Mouse (Mus musculus): ENCODE results near the gene Mgat5b. TPM values are rescaled to one million over a fixed set of nuclear protein-coding genes. Genes with fewer than 3 reads are reported as not detected.
A peak's percentile ranks its signal among the peaks of the same experiment; 100 is the strongest.

Mgat5b gene
- polyA plus RNA-seq, 1 experiment from 2014 or later: 0.35 TPM

DNA sequence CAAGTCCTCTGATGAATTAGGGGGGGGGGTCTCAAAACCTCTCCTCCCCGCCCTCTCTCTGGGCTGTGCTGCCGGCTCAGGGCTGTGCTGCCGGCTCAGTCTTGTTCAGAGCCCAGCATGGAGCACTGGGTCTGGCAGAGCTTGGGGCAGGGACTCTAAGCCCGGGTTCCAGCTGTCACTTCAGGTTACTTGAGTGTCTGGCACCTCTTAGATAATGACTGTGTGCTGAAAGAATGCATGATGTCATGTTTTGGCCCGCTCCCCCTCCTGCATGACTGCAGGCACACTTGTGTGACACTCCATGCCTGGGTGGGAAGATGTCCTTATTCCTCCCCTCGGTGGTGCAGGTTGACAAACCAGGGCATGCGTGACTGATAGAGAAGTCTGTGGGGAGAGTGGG is 3.4 kb downstream of the Mgat5b start:
- H3K36me3 ChIP-seq: no peaks in the 10 kb centered on the region
- ATAC-seq (ENCODE audit: borderline replicate concordance, extremely low read depth, low FRiP score, low TSS enrichment): 0 out of 2 replicates have a peak, but pooled peaks have one; percentile 15
- H3K9ac ChIP-seq: no peak overlapping the region
- H3K9me3 ChIP-seq: no peaks in the 10 kb centered on the region
- peaks cover 54% of the 10 kb centered on the region for H3K27me3 ChIP-seq
- no peak overlapping the region for H3K27ac ChIP-seq
- peaks cover 15% of the 10 kb centered on the region for H3K4me1 ChIP-seq
- H3K4me3 ChIP-seq: no peak overlapping the region
- no peak overlapping the region for H3K4me2 ChIP-seq
- 24% methylated on average over 7 of the region's 7 CpGs for WGBS

DNA sequence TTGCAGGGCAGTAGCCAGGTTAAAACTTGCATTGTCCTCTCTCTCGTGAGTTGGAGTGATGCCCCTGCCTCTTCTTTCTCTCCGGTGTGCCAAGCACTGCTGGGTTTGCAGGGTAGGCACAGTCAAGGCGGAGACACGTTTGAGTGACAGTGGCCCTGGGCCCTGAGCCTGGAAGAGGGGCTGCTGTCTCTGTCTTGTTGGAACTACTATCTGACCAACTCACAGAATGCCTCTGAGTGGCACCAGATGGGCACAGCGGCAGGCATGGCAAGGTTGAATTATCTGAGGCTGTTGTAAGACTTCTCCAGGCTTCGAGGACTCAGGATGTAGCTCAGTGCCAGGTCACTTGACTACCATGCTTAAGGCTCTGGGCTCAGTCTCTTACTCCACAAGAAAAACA is 9.4 kb downstream of the Mgat5b start:
- H3K9me3 ChIP-seq: no peaks in the 10 kb centered on the region

GRCm38 (mm10) chr11:116934862-116935261 is 16.2 kb downstream of the Mgat5b start:
- Histone ChIP-seq H3K9me3 (no peaks in the 10 kb centered on the region), H3K4me3 (no peak overlapping the region), H3K4me1 (peaks cover 9% of the 10 kb centered on the region), H3K36me3 (no peaks in the 10 kb centered on the region), H3K27ac (no peak overlapping the region), H3K9ac (no peak overlapping the region), H3K4me2 (no peak overlapping the region), H3K27me3 (no peaks in the 10 kb centered on the region)
- 82% methylated on average over 5 of the region's 5 CpGs for WGBS
- ATAC-seq (ENCODE audit: borderline replicate concordance, extremely low read depth, low FRiP score, low TSS enrichment): no peak

More for the DNA sequence above, 9.4 kb downstream of the Mgat5b start:
- Histone ChIP-seq H3K4me2 (no peak overlapping the region), H3K4me3 (no peak overlapping the region), H3K9ac (no peak overlapping the region), H3K27ac (no peak overlapping the region), H3K36me3 (no peaks in the 10 kb centered on the region), H3K4me1 (no peaks in the 10 kb centered on the region), H3K27me3 (peaks cover 2% of the 10 kb centered on the region; the same call in 1 of the 2 replicates)
- WGBS: 79% methylated on average over 6 of the region's 6 CpGs
- no peak for ATAC-seq (ENCODE audit: borderline replicate concordance, extremely low read depth, low FRiP score, low TSS enrichment)

GRCm38 (mm10) chr11:116935354-116935753 is 16.7 kb downstream of the Mgat5b start:
- no peaks in the 10 kb centered on the region for H3K36me3 ChIP-seq
- no peak overlapping the region for H3K4me2 ChIP-seq
- H3K27me3 ChIP-seq: no peaks in the 10 kb centered on the region
- H3K9ac ChIP-seq: no peak overlapping the region
- H3K9me3 ChIP-seq: no peaks in the 10 kb centered on the region
- H3K27ac ChIP-seq: no peak overlapping the region
- no peak for ATAC-seq (ENCODE audit: borderline replicate concordance, extremely low read depth, low FRiP score, low TSS enrichment)
- peaks cover 13% of the 10 kb centered on the region for H3K4me1 ChIP-seq
- no peak overlapping the region for H3K4me3 ChIP-seq
- 36% methylated on average over 9 of the region's 9 CpGs for WGBS

DNA sequence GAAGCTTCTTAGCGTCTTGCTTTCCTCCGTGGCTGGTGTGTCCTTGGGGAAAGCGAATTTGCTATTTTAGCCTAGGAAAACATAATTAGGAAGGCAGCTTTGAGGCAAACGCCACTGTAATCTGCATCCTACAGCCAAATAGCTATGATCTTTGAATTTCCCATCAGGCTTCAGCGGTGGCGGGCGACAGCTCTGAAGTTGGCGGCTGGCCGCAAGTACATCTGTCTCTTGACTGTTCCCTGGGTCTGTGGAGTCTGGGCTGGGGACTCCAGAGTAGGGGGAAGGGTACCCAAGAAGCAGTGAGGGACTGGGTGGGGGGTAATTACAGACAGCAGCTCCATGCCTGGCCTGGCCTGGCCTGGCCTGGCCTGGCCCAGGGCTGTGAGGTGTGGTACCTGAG is 17.3 kb downstream of the Mgat5b start:
- Histone ChIP-seq H3K27me3 (no peaks in the 10 kb centered on the region), H3K36me3 (no peaks in the 10 kb centered on the region), H3K9ac (no peak overlapping the region), H3K4me1 (peaks cover 17% of the 10 kb centered on the region), H3K4me3 (no peak overlapping the region), H3K9me3 (no peaks in the 10 kb centered on the region), H3K27ac (no peak overlapping the region), H3K4me2 (no peak overlapping the region)
- 53% methylated on average over 9 of the region's 9 CpGs for WGBS
- no peak for ATAC-seq (ENCODE audit: borderline replicate concordance, extremely low read depth, low FRiP score, low TSS enrichment)

GRCm38 (mm10) chr11:116937141-116937540 is 18.5 kb downstream of the Mgat5b start:
- no peak overlapping the region for H3K4me2 ChIP-seq
- no peaks in the 10 kb centered on the region for H3K36me3 ChIP-seq
- H3K4me3 ChIP-seq: no peak overlapping the region
- no peaks in the 10 kb centered on the region for H3K9me3 ChIP-seq
- ATAC-seq (ENCODE audit: borderline replicate concordance, extremely low read depth, low FRiP score, low TSS enrichment): no peak
- no peaks in the 10 kb centered on the region for H3K27me3 ChIP-seq
- 36% methylated on average over 10 of the region's 10 CpGs for WGBS
- H3K27ac ChIP-seq: no peak overlapping the region
- H3K4me1 ChIP-seq: peaks cover 17% of the 10 kb centered on the region
- H3K9ac ChIP-seq: no peak overlapping the region

DNA sequence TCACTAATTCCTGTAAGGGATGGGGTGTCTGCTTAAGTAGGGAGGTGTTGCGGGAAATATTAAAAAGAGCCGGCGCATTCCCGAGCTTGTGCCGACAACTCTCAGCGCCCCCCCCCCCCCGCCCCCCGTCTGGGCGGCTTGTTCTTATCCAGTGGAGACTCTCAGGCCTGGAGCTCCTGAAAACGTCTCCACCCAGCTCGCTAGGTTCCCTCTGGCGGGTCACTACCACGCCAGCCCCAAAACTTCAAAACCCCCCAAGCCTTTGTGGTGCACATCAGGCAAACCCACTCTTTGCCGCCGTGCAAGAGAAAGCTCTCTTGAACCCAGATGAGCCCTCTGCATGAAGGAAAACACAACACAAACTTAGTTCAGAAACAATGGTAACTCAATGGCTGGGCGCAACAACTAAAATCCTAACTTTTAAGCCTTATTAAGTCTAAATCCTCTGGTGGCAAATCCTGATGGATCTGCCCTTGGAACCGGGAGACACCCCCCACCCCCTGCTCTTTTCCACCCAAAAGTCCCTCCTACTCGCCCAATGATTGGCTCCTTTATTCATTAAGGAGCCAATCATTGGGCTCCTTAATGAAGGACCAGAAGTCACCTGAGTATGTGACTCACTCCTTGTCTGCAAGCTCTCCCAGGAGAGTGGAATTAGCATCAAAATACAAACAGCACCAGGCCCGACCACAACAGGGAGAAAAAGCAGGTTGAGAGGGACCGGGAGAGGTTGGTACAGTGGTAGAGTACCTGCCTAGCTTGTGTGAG is 21.6 kb downstream of the Mgat5b start:
- no peak overlapping the region for H3K27ac ChIP-seq
- peak; percentile 31; the same call in 1 of the 2 replicates for ATAC-seq (ENCODE audit: borderline replicate concordance, extremely low read depth, low FRiP score, low TSS enrichment)
- H3K9me3 ChIP-seq: no peaks in the 10 kb centered on the region
- peaks cover 17% of the 10 kb centered on the region for H3K4me1 ChIP-seq
- H3K9ac ChIP-seq: no peak overlapping the region
- H3K4me3 ChIP-seq: peak overlapping the region; percentile 28
- H3K4me2 ChIP-seq: peak overlapping the region; percentile 47
- H3K27me3 ChIP-seq: no peaks in the 10 kb centered on the region
- H3K36me3 ChIP-seq: no peaks in the 10 kb centered on the region
- WGBS: 5% methylated on average over 20 of the region's 20 CpGs

DNA sequence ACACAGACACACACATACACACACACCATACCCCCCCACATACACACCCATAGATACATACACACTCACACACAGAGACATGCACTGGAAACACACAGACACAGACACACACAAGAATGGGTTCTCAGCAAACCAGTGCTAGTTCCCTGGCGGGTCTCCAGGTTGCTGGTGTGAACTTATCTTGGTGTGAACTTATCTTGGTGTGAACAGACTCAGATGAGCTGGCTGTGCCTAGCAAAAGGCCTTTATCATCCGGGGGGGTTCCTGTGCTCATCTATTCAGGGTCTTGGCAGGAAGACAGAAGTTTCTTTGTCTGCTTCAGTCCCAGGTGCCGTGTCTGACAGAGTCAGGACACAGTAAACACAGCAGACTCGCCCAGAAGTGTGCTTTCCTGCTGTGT is 25.7 kb downstream of the Mgat5b start:
- WGBS: 31% methylated on average over 4 of the region's 4 CpGs
- Histone ChIP-seq H3K4me1 (peaks cover 10% of the 10 kb centered on the region), H3K4me3 (no peak overlapping the region), H3K36me3 (no peaks in the 10 kb centered on the region), H3K9me3 (no peaks in the 10 kb centered on the region), H3K9ac (no peak overlapping the region), H3K4me2 (no peak overlapping the region), H3K27ac (no peak overlapping the region), H3K27me3 (no peaks in the 10 kb centered on the region)
- no peak for ATAC-seq (ENCODE audit: borderline replicate concordance, extremely low read depth, low FRiP score, low TSS enrichment)

DNA sequence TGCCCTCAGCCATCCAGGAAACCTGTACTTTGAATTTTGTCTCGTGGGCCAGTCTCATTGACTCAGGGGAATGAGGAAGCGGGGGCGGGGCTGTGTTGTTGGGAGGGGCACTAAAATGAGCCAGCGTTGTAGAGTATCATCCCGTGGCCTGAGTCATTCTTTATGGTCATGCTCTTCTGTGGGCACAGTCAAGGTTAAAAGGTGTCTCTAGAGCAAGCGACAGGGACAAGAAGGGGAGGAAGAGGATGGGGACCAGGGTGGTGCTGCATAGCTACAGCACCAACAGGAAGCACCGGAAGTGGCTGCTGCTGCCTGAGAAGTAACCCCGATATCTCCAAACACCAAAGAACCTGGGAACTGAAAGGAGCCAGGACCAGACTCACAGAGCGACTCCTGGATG is 31.2 kb downstream of the Mgat5b start:
- no peak for ATAC-seq (ENCODE audit: borderline replicate concordance, extremely low read depth, low FRiP score, low TSS enrichment)
- Histone ChIP-seq H3K4me2 (no peak overlapping the region), H3K36me3 (no peaks in the 10 kb centered on the region), H3K27me3 (no peaks in the 10 kb centered on the region), H3K27ac (no peak overlapping the region), H3K9ac (no peak overlapping the region), H3K4me3 (no peak overlapping the region), H3K4me1 (peaks cover 4% of the 10 kb centered on the region; the same call in 1 of the 2 replicates), H3K9me3 (no peaks in the 10 kb centered on the region)
- WGBS: 57% methylated on average over 9 of the region's 9 CpGs

- H3K27ac ChIP-seq: no peak overlapping the region
- H3K27me3 ChIP-seq: no peaks in the 10 kb centered on the region
Observed at GRCm38 (mm10) chr11:116951429-116951828, 32.8 kb downstream of the Mgat5b start.

DNA sequence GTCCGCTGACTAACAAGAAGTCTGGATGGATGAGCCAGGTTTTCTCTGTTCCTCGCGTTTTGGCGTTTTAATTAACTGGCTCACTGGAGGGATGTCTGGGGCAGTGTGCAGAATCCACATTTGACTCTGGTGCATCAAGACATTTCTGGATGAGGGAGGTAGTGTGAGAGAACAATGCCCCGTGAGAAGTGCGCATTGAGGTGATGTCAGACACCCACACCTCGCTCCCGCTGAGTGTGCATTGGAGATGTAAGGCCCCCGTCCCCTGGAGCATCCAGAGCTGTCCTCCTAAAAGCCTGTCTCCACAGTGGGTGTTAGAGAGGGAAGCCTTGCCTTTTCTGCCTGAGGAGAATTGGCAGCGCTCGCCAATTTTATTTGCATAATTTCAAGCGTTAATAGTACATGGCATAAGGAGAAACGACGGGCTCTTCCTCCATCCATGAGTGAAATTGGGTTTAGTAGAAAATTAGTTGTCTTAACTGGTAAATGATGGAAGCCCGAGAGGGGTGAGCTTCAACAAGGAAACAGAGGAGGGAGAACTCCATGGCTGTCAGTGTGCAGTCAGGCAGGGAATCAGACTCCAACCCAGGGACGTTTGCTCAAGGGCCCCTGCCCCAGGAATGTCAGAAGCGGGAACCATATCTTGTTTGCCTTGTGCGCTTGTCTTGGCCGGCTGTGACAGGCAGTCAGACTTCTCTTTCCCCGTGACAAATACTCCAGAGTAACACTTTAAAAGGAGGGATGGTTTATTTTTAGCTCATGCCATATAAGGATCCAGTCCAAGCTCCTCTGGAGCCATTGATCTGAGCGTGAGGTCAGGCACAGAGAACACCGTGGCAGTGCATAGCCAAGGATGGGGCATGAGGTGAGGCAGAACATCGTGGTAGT is 35.8 kb downstream of the Mgat5b start:
- Histone ChIP-seq H3K27me3 (no peaks in the 10 kb centered on the region), H3K9ac (no peak overlapping the region), H3K27ac (0 out of 2 replicates have a peak overlapping the region, but pooled peaks have one; percentile 47), H3K4me3 (no peak overlapping the region), H3K4me1 (peaks cover 7% of the 10 kb centered on the region; the same call in 1 of the 2 replicates), H3K9me3 (no peaks in the 10 kb centered on the region), H3K36me3 (no peaks in the 10 kb centered on the region), H3K4me2 (no peak overlapping the region)
- 0 out of 2 replicates have a peak, but pooled peaks have one; percentile 31 for ATAC-seq (ENCODE audit: borderline replicate concordance, extremely low read depth, low FRiP score, low TSS enrichment)
- WGBS: 53% methylated on average over 23 of the region's 23 CpGs

More at GRCm38 (mm10) chr11:116951429-116951828, 32.8 kb downstream of the Mgat5b start:
- no peaks in the 10 kb centered on the region for H3K36me3 ChIP-seq
- no peak overlapping the region for H3K4me3 ChIP-seq
- 58% methylated on average over 1 of the region's 1 CpGs for WGBS
- no peak overlapping the region for H3K4me2 ChIP-seq
- no peak for ATAC-seq (ENCODE audit: borderline replicate concordance, extremely low read depth, low FRiP score, low TSS enrichment)
- no peak overlapping the region for H3K9ac ChIP-seq
- peaks cover 7% of the 10 kb centered on the region; the same call in 1 of the 2 replicates for H3K4me1 ChIP-seq
- H3K9me3 ChIP-seq: no peaks in the 10 kb centered on the region

GRCm38 (mm10) chr11:116958601-116959000 is 39.9 kb downstream of the Mgat5b start:
- no peak overlapping the region for H3K27ac ChIP-seq
- H3K9ac ChIP-seq: no peak overlapping the region
- no peaks in the 10 kb centered on the region for H3K9me3 ChIP-seq
- H3K4me2 ChIP-seq: no peak overlapping the region
- peaks cover 4% of the 10 kb centered on the region; the same call in 1 of the 2 replicates for H3K4me1 ChIP-seq
- H3K36me3 ChIP-seq: no peaks in the 10 kb centered on the region
- 43% methylated on average over 5 of the region's 5 CpGs for WGBS
- no peak overlapping the region for H3K4me3 ChIP-seq
- H3K27me3 ChIP-seq: no peaks in the 10 kb centered on the region
- ATAC-seq (ENCODE audit: borderline replicate concordance, extremely low read depth, low FRiP score, low TSS enrichment): no peak

Data from lung, embryonic 15.5 days (tissue).